18 mouse cellular contexts compared by ENCODE assay signal in genomic region chr13:48850326-48850725, GRCm38 (mm10). TPM values are rescaled to one million over a fixed set of nuclear protein-coding genes. Genes with fewer than 3 reads are reported as not detected.
A peak's percentile ranks its signal among the peaks of the same experiment; 100 is the strongest.
DNase-seq lines count a peak whose midpoint lies in the region; ATAC-seq lines count a peak whose summit lies in the region.
"Had no signal": no experiment of that assay in that cellular context is flagged by ENCODE, and none has a peak within 500 bp of the region (broad histone marks: within the 10 kb centered on the region; RNA-seq: fewer than 3 reads in every experiment).

No protein-coding gene starts in this region.

- no peak for ATAC-seq in intestine, embryonic 16.5 days
- ATAC-seq in intestine, embryonic 15.5 days = no peak

- no peak overlapping the region for H3K4me3 ChIP-seq in intestine, embryonic 16.5 days (ENCODE audit: low read length)
- H3K4me3 ChIP-seq in intestine, embryonic 15.5 days (replicated peaks) = no peak overlapping the region
- H3K4me3 ChIP-seq: embryonic facial prominence, embryonic 10.5 days; heart, adult 2 months had no signal

- no peaks in the 10 kb centered on the region for H3K36me3 ChIP-seq in intestine, embryonic 16.5 days (ENCODE audit: control insufficient read depth, insufficient read depth, low read length)
- H3K36me3 ChIP-seq in intestine, embryonic 15.5 days = no peaks in the 10 kb centered on the region

- H3K27me3 ChIP-seq in intestine, embryonic 16.5 days (replicated peaks; ENCODE audit: control insufficient read depth, insufficient read depth, low read length) = no peaks in the 10 kb centered on the region
- no peaks in the 10 kb centered on the region for H3K27me3 ChIP-seq in intestine, embryonic 15.5 days (replicated peaks)

- no peak overlapping the region for H3K9ac ChIP-seq in intestine, embryonic 16.5 days (ENCODE audit: low read depth, low read length)
- H3K9ac ChIP-seq in intestine, embryonic 15.5 days = no peak overlapping the region

- no peak overlapping the region for H3K4me2 ChIP-seq in intestine, embryonic 16.5 days (ENCODE audit: low read depth, low read length)
- no peak overlapping the region for H3K4me2 ChIP-seq in intestine, embryonic 15.5 days (replicated peaks)
- H3K4me2 ChIP-seq: liver, embryonic 11.5 days had no signal

- 0 out of 2 replicates have a peak overlapping the region, but pooled peaks have one; percentile 4 for H3K27ac ChIP-seq in intestine, embryonic 16.5 days (ENCODE audit: low read length)
- H3K27ac ChIP-seq in intestine, embryonic 15.5 days = no peak overlapping the region
- H3K27ac ChIP-seq: embryonic facial prominence, embryonic 10.5 days; heart, adult 2 months; stomach, postnatal 0 days had no signal

- no peaks in the 10 kb centered on the region for H3K9me3 ChIP-seq in intestine, embryonic 16.5 days (ENCODE audit: control insufficient read depth, low read length)
- H3K9me3 ChIP-seq in intestine, embryonic 15.5 days = no peaks in the 10 kb centered on the region
- H3K9me3 ChIP-seq: embryonic facial prominence, embryonic 10.5 days had no signal

- peaks cover 55% of the 10 kb centered on the region for H3K4me1 ChIP-seq in intestine, embryonic 16.5 days (ENCODE audit: control insufficient read depth, insufficient read depth, low read length)
- peaks cover 44% of the 10 kb centered on the region for H3K4me1 ChIP-seq in intestine, embryonic 15.5 days (replicated peaks)

- WGBS in intestine, embryonic 16.5 days = 79% methylated on average over 2 of the region's 2 CpGs
- WGBS in intestine, embryonic 15.5 days = 78% methylated on average over 2 of the region's 2 CpGs

- DNase-seq in cerebellum, adult 11-12 months = peak; percentile 54
- no peak for DNase-seq in cerebellum, adult 11 months
- DNase-seq in brain, adult 2 months (ENCODE audit: low read depth, low spot score) = peak; percentile 67
- peak; percentile 30 to 41 for DNase-seq in cerebellum, postnatal 36 days
- DNase-seq in urinary bladder, postnatal 4 days (ENCODE audit: low spot score in 2 of 2) = no peak
- DNase-seq in kidney, postnatal 36 days = no peak
- DNase-seq: gastrocnemius, postnatal 14 days; heart, adult 2 months; kidney, adult 9 months; kidney, postnatal 4 days; lung, adult 2 months; right cerebral cortex, postnatal 25 days; thymus, postnatal 36 days had no signal

RNA-seq across cellular contexts. Expression of gene Phf2, which starts 20.6 kb away (rescaled TPM):
- polyA plus RNA-seq in intestine, embryonic 16.5 days (2015; fragmentation: Nextera tagmentation; extraction: Ambion mirVana) = 3.9 and 4.5 TPM in 2 replicates
- polyA plus RNA-seq in intestine, embryonic 15.5 days (2015; fragmentation: Nextera tagmentation; extraction: Ambion mirVana) = 5.5 and 6.3 TPM in 2 replicates

Comparison
In these comparisons a context has a peak if more than half of its experiments do, and no peak if none do; other contexts are left out.
1. DNase-seq: peak in cerebellum, adult 11-12 months (single experiment), brain, adult 2 months (single experiment) and cerebellum, postnatal 36 days (2 of 2); none in cerebellum, adult 11 months (single experiment), urinary bladder, postnatal 4 days (0 of 2) and kidney, postnatal 36 days (0 of 2).